Mouse (Mus musculus): ENCODE measurements around the gene Gm11756.
"Not testable (repeated sequence)": the region's sequence is repeated elsewhere in the genome, so short reads cannot be mapped to it uniquely, and the experiment has no call there.

Gene Gm11756

GRCm38 (mm10) chr4:73920660-73921059 lies at the start of gene Gm11756:
TSS of gene Gm11756 (minus strand) at chr4:73920760.
- not testable (repeated sequence) for DNase-seq (ENCODE audit: low read depth, low spot score)

- no peak for DNase-seq (ENCODE audit: low read depth, low spot score)
Measured at GRCm38 (mm10) chr4:73950375-73950896, 29.9 kb upstream of the Gm11756 start, which contains the start of gene 2310002L09Rik. TSS of gene 2310002L09Rik (minus strand) at chr4:73950846.

- not testable (repeated sequence) for DNase-seq (ENCODE audit: low read depth, low spot score)
Measured at GRCm38 (mm10) chr4:73905853-73906252, 14.7 kb downstream of the Gm11756 start, which contains the start of gene Gm13871. TSS of gene Gm13871 (minus strand) at chr4:73905953.

- not testable (repeated sequence) for DNase-seq (ENCODE audit: low read depth, low spot score)
Measured at GRCm38 (mm10) chr4:73891012-73891411, 29.5 kb downstream of the Gm11756 start, which contains the start of gene Gm11757. TSS of gene Gm11757 (minus strand) at chr4:73891112.

- not testable (repeated sequence) for DNase-seq (ENCODE audit: low read depth, low spot score)
Measured at GRCm38 (mm10) chr4:73876166-73876565, 44.4 kb downstream of the Gm11756 start, which contains the start of gene Gm11758. TSS of gene Gm11758 (minus strand) at chr4:73876266.
